Mouse (Mus musculus): ENCODE data around the gene F3.
A peak's percentile ranks its signal among the peaks of the same experiment; 100 is the strongest.

DNA sequence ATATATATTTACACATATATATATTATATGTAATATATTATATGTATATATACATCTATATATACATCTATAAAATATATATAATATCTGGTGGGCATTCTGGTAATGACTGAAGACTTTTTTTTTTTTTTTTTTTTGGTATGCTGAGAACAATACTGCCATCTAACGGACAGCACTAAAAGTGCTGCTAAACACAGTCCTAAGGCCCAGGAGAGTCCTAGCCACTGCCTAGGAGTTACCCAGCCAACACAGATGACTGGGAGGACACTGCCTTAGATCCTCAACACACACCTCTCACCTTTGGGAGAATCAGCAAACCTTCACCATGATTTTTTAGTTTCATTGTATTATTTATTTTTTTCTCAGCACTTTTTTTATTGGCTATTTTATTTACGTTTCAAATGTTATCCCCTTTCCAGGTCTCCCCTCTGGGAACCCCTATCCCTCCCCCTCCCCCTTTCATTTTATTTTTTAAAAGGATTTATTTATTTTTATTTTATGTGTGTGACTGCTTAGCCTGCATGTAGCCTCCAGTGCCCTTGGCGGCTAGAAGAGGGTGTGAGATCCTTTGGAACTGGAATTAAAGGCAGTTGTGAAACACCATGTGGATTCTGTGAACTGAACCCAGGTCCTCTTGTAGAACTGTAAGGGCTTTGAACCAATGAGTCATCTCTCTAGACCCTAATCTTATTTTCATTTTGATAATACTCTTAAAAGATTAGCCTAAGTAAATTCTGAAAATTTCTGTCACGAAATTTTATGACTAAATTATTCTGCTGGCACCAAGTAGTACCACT, 38.9 kb downstream of the F3 start:
- TF ChIP-seq CTCF (IDR thresholded peaks at IDR 0.05; ENCODE audit: low read depth), result peak; percentile 48
- TF ChIP-seq EP300 (IDR thresholded peaks at IDR 0.05; ENCODE audit: low read depth), result no peak
